Mouse (Mus musculus) liver, embryonic 14.5 days (tissue): ENCODE data around the gene Arhgap22.

ENCODE experiments used
- CTCF ChIP-seq: IDR thresholded peaks from 2 replicates; pipeline ENCODE4 v1.5.1; 2016; ENCODE audit warnings: antibody characterized with exemption, low read depth, control low read depth
- EP300 ChIP-seq: IDR thresholded peaks from 2 replicates; pipeline ENCODE4 v1.6.1; 2016; ENCODE audit warnings: antibody characterized with exemption, low read depth

DNA sequence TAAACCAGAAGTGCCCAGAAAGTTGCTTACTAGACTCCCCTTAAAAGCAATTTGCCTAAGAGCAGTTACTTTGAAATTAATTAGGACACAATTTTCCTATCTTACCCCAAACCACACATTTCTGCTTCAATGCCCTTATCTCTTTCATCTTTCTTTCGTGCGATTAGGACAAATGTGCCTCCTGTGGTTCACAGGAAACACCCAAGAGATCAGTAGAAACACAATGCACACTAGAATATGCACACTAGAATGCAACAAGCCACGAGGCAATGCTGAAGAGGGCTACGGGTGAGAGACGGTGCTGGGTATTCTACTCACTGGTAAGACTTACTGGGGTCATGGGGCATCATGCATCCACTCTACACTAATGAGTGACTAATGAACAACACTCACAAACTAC, 164.9 kb downstream of the Arhgap22 start:
- no peak for TF ChIP-seq EP300
- no peak for TF ChIP-seq CTCF
